Mouse (Mus musculus) spleen, adult 2 months (tissue): Measurements from ENCODE around the gene Xiap.

Source experiments
- CTCF ChIP-seq: fragments of 200-500 bp; IDR thresholded peaks from 2 replicates; pipeline ENCODE4 v1.5.1; 2011; ENCODE audit warnings: mild to moderate bottlenecking, inconsistent platforms; ENCODE audit not compliant: insufficient read depth, insufficient read length, insufficient replicate concordance; ENCODE audit errors: extremely low read depth
- POLR2A ChIP-seq: fragments of 200-500 bp; IDR thresholded peaks from 2 replicates; pipeline ENCODE4 v1.6.1; 2011; ENCODE audit warnings: low read depth, low read length, inconsistent platforms

DNA sequence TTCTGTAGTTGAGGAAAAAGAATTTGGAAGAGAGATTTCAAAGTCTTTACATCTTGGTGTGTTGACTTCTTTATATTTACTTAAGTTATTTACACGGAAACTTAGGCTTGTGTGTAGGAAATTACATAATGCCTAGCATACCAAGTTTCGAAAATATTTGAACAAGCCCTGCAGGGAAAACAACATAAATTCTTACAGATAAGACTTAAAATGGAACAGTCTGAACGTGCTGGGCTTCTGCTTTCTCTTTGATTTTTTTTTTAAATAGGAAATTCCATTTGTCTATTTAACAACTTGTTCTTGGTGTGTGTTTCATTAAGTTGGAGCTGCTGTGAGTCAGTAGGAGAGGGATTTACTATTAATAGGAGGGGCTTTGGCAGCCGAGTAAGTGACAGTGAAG, 93.6 kb downstream of the Xiap start:
- TF ChIP-seq POLR2A (no peak), CTCF (no peak)
